Mouse (Mus musculus) kidney, postnatal 0 days (tissue): ENCODE measurements at regions not wholly inside any gene's neighbourhood (a gene's known extent, or its start where the extent isn't known, plus 50 kb on each side); places are given as distances from the start of the nearest gene placed in this dataset.
A peak's percentile ranks its signal among the peaks of the same experiment; 100 is the strongest.

Source experiments
- ATAC-seq: fragments of 200-750 bp; cut with Nextera tagmentation; replicated peaks from 2 replicates; pipeline ENCODE4 v1.8.0; 2017; ENCODE audit warnings: low read depth, moderate number of reproducible peaks, moderate TSS enrichment, moderate library complexity; ENCODE audit not compliant: low FRiP score
- DNase-seq: peaks from one replicate; pipeline ENCODE4 v3.0.0-alpha.2; 2016; ENCODE audit warnings: low spot score
- H3K27ac ChIP-seq: fragments of 300-500 bp; sonication (generic); 2 replicates; pipeline ENCODE4 v1.5.1; 2014; ENCODE audit warnings: mild to moderate bottlenecking
- H3K27me3 ChIP-seq: fragments of 300-500 bp; sonication (generic); 2 replicates; pipeline ENCODE4 v1.6.1; 2014; ENCODE audit warnings: low read length, mixed read lengths; ENCODE audit not compliant: insufficient read depth
- H3K36me3 ChIP-seq: fragments of 300-500 bp; sonication (generic); 2 replicates; pipeline ENCODE4 v1.6.1; 2014; ENCODE audit warnings: low read length, mixed read lengths; ENCODE audit not compliant: insufficient read depth
- H3K4me1 ChIP-seq: fragments of 300-500 bp; sonication (generic); replicated peaks from 2 replicates; pipeline ENCODE4 v1.6.1; 2014; ENCODE audit warnings: antibody characterized with exemption, low read length, mixed read lengths; ENCODE audit not compliant: insufficient read depth
- H3K4me2 ChIP-seq: fragments of 300-500 bp; sonication (generic); 2 replicates; pipeline ENCODE4 v1.6.1; 2014; ENCODE audit warnings: mild to moderate bottlenecking, low read length, moderate library complexity, mixed read lengths
- H3K4me3 ChIP-seq: fragments of 300-500 bp; sonication (generic); replicated peaks from 2 replicates; pipeline ENCODE4 v1.5.1; 2014; ENCODE audit warnings: low read depth, low read length
- H3K9ac ChIP-seq: fragments of 300-500 bp; sonication (generic); 2 replicates; pipeline ENCODE4 v1.6.1; 2014; ENCODE audit warnings: low read depth, low read length
- H3K9me3 ChIP-seq: fragments of 300-500 bp; sonication (generic); replicated peaks from 2 replicates; pipeline ENCODE4 v1.6.1; 2016; ENCODE audit warnings: low read length, inconsistent platforms, mixed read lengths
- CTCF ChIP-seq: IDR thresholded peaks from 2 replicates; pipeline ENCODE4 v1.5.1; 2016; ENCODE audit warnings: antibody characterized with exemption, low read depth, mild to moderate bottlenecking, moderate library complexity
- WGBS: fragments of 180-500 bp; shearing (Covaris S2); extraction: QIAGEN DNeasy Blood & Tissue Kit; methylation state at CpG from one replicate; pipeline ENCODE4 v1.1.7; 2014; 5-methylcytosine and 5-hydroxymethylcytosine counted together

- WGBS = 68% methylated on average over 1 of the region's 1 CpGs
- no peak for ATAC-seq
These were observed 363.0 kb upstream of the Zic4 start for GRCm38 (mm10) chr9:90999178-90999577.

GRCm38 (mm10) chr9:91004214-91004613 lies 358.0 kb upstream of the Zic4 start:
- ATAC-seq = no peak
- H3K4me2 ChIP-seq = no peak overlapping the region
- no peak overlapping the region for H3K9ac ChIP-seq
- H3K9me3 ChIP-seq = no peaks in the 10 kb centered on the region
- H3K27me3 ChIP-seq = no peaks in the 10 kb centered on the region
- no peaks in the 10 kb centered on the region for H3K4me1 ChIP-seq
- WGBS = 30% methylated on average over 4 of the region's 4 CpGs
- H3K36me3 ChIP-seq = no peaks in the 10 kb centered on the region
- H3K27ac ChIP-seq = no peak overlapping the region
- no peak for TF ChIP-seq CTCF
- H3K4me3 ChIP-seq = no peak overlapping the region
- DNase-seq = peak; percentile 31

More at GRCm38 (mm10) chr9:90999178-90999577, 363.0 kb upstream of the Zic4 start:
- no peak overlapping the region for H3K27ac ChIP-seq
- no peak overlapping the region for H3K9ac ChIP-seq
- H3K27me3 ChIP-seq = no peaks in the 10 kb centered on the region
- no peak for DNase-seq
- TF ChIP-seq CTCF = no peak
- H3K36me3 ChIP-seq = no peaks in the 10 kb centered on the region
- H3K4me3 ChIP-seq = no peak overlapping the region
- no peak overlapping the region for H3K4me2 ChIP-seq
- no peaks in the 10 kb centered on the region for H3K4me1 ChIP-seq
- no peaks in the 10 kb centered on the region for H3K9me3 ChIP-seq

- Histone ChIP-seq H3K36me3 (no peaks in the 10 kb centered on the region), H3K4me2 (no peak overlapping the region), H3K27ac (no peak overlapping the region), H3K9ac (no peak overlapping the region), H3K9me3 (no peaks in the 10 kb centered on the region), H3K4me3 (no peak overlapping the region), H3K27me3 (no peaks in the 10 kb centered on the region), H3K4me1 (no peaks in the 10 kb centered on the region)
- peak; percentile 57 for DNase-seq
- ATAC-seq = peak; percentile 29; the same call in 1 of the 2 replicates
- TF ChIP-seq CTCF = no peak
- WGBS = 32% methylated on average over 2 of the region's 2 CpGs
These were observed 321.7 kb upstream of the Zic4 start for GRCm38 (mm10) chr9:91040546-91040945.

GRCm38 (mm10) chr9:91048569-91048968 lies 313.6 kb upstream of the Zic4 start:
- Histone ChIP-seq H3K4me2 (no peak overlapping the region), H3K4me1 (no peaks in the 10 kb centered on the region), H3K9me3 (no peaks in the 10 kb centered on the region), H3K9ac (no peak overlapping the region), H3K36me3 (no peaks in the 10 kb centered on the region), H3K27me3 (no peaks in the 10 kb centered on the region), H3K27ac (no peak overlapping the region), H3K4me3 (no peak overlapping the region)
- DNase-seq (no peak), ATAC-seq (no peak)
- TF ChIP-seq CTCF = peak; percentile 39
- 31% methylated on average over 2 of the region's 2 CpGs for WGBS

GRCm38 (mm10) chr9:91053065-91053793 lies 309.0 kb upstream of the Zic4 start:
- peak; percentile 43 for DNase-seq
- H3K27me3 ChIP-seq = no peaks in the 10 kb centered on the region
- H3K9ac ChIP-seq = no peak overlapping the region
- H3K4me2 ChIP-seq = no peak overlapping the region
- H3K36me3 ChIP-seq = no peaks in the 10 kb centered on the region
- H3K4me1 ChIP-seq = no peaks in the 10 kb centered on the region
- H3K9me3 ChIP-seq = no peaks in the 10 kb centered on the region
- no peak overlapping the region for H3K4me3 ChIP-seq
- TF ChIP-seq CTCF = no peak
- 20% methylated on average over 4 of the region's 4 CpGs for WGBS
- no peak; the same call in 1 of the 2 replicates for ATAC-seq
- no peak overlapping the region for H3K27ac ChIP-seq

- 79% methylated on average over 4 of the region's 4 CpGs for WGBS
- H3K27ac ChIP-seq = no peak overlapping the region
- no peaks in the 10 kb centered on the region for H3K27me3 ChIP-seq
- H3K9ac ChIP-seq = no peak overlapping the region
- no peaks in the 10 kb centered on the region for H3K4me1 ChIP-seq
- no peak overlapping the region for H3K4me2 ChIP-seq
- no peaks in the 10 kb centered on the region for H3K36me3 ChIP-seq
- DNase-seq = no peak
- H3K4me3 ChIP-seq = no peak overlapping the region
- no peaks in the 10 kb centered on the region for H3K9me3 ChIP-seq
- ATAC-seq = no peak
- TF ChIP-seq CTCF = no peak
These were observed 302.8 kb upstream of the Zic4 start for GRCm38 (mm10) chr9:91059460-91059859.

- Histone ChIP-seq H3K4me2 (no peak overlapping the region), H3K27me3 (no peaks in the 10 kb centered on the region), H3K27ac (no peak overlapping the region), H3K4me3 (no peak overlapping the region), H3K9me3 (no peaks in the 10 kb centered on the region), H3K36me3 (no peaks in the 10 kb centered on the region), H3K4me1 (no peaks in the 10 kb centered on the region), H3K9ac (no peak overlapping the region)
- no peak for DNase-seq
- ATAC-seq = no peak
- no peak for TF ChIP-seq CTCF
- WGBS = 82% methylated on average over 5 of the region's 5 CpGs
These were observed 292.7 kb upstream of the Zic4 start for GRCm38 (mm10) chr9:91069496-91069895.
